Mouse (Mus musculus): ENCODE measurements around the gene Nsf. TPM values are rescaled to one million over a fixed set of nuclear protein-coding genes. Genes with fewer than 3 reads are reported as not detected.

Nsf gene
- total and polyA plus RNA-seq, 3 experiments, result 16.5 to 28.7 (median 26.9) TPM

- H3K27me3 ChIP-seq (ENCODE audit: control insufficient read depth, insufficient read depth, low read length), result no peaks in the 10 kb centered on the region
- H3K36me3 ChIP-seq (ENCODE audit: control insufficient read depth, insufficient read depth, low read length), result no peaks in the 10 kb centered on the region
- no peaks in the 10 kb centered on the region for H3K79me2 ChIP-seq (replicated peaks; ENCODE audit: control insufficient read depth, insufficient read depth, low read length)
- DNase-seq, result no peak
- H3K9ac ChIP-seq (ENCODE audit: low read depth, low read length), result no peak overlapping the region
- no peak overlapping the region for H3K4me3 ChIP-seq
- no peaks in the 10 kb centered on the region for H3K4me1 ChIP-seq (ENCODE audit: control insufficient read depth, insufficient read depth, low read length)
- intact Hi-C loops (cut with DNase I), result no loop called here
- TF ChIP-seq EP300 (IDR thresholded peaks at IDR 0.05; ENCODE audit: insufficient read depth, low read depth, low read length) (no peak), CTCF (IDR thresholded peaks at IDR 0.05) (no peak), POLR2A (IDR thresholded peaks at IDR 0.05; ENCODE audit: insufficient read depth, low read depth, low read length) (no peak)
- no peak overlapping the region for H3K27ac ChIP-seq
- WGBS, result 95% methylated on average over 7 of the region's 7 CpGs
Measured at GRCm38 (mm10) chr11:103828866-103829265, 125.0 kb downstream of the Nsf start.

DNA sequence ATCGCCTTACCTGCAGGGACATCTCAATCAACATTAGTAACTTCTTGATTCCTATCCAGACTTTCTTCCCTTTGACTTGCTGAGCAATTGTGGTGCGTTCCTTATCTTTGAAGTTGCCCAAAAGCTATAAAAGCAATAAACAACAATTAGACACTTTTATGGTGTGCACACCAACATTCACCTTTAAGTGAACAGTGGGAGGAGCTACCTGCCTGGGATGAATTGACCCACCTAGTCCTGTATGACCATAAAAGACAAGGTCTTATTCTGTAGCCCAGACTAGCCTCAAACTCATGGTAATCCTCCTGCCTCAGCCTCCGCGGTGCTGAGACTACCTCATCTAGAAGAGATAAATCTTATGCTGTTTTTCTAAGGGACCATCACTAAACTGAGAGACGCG is 126.7 kb downstream of the Nsf start:
- no peak overlapping the region for H3K9ac ChIP-seq (ENCODE audit: low read depth, low read length)
- 95% methylated on average over 6 of the region's 6 CpGs for WGBS
- H3K27ac ChIP-seq, result no peak overlapping the region
- intact Hi-C loops (cut with DNase I), result no loop called here
- DNase-seq, result no peak
- TF ChIP-seq POLR2A (IDR thresholded peaks at IDR 0.05; ENCODE audit: insufficient read depth, low read depth, low read length) (no peak), CTCF (IDR thresholded peaks at IDR 0.05) (no peak), EP300 (IDR thresholded peaks at IDR 0.05; ENCODE audit: insufficient read depth, low read depth, low read length) (no peak)
- H3K36me3 ChIP-seq (ENCODE audit: control insufficient read depth, insufficient read depth, low read length), result no peaks in the 10 kb centered on the region
- H3K4me3 ChIP-seq, result no peak overlapping the region
- H3K27me3 ChIP-seq (ENCODE audit: control insufficient read depth, insufficient read depth, low read length), result no peaks in the 10 kb centered on the region
- H3K4me1 ChIP-seq (ENCODE audit: control insufficient read depth, insufficient read depth, low read length), result no peaks in the 10 kb centered on the region
- H3K79me2 ChIP-seq (replicated peaks; ENCODE audit: control insufficient read depth, insufficient read depth, low read length), result no peaks in the 10 kb centered on the region

DNA sequence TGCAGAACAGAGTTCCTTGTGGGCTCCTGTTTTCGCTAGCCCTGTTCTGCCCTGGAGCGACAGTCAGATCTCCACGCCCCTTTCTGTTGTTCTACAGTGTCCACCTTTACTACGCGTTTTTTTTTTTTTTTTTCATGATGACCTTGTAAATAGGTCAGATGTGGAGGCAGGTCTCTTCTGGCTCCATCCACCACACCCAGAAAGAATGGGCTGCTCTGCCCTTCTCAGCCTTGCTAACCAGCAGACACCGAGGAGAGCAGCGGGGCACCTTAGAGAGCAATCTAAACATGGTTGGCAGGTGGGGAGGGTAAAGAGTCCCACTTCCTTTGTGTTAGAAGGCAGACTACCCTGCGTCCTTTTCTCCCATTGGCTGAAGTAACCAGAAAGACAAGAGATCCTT is 137.1 kb downstream of the Nsf start:
- Histone ChIP-seq H3K27me3 (ENCODE audit: control insufficient read depth, insufficient read depth, low read length) (no peaks in the 10 kb centered on the region), H3K79me2 (replicated peaks; ENCODE audit: control insufficient read depth, insufficient read depth, low read length) (no peaks in the 10 kb centered on the region), H3K4me3 (no peak overlapping the region), H3K4me1 (ENCODE audit: control insufficient read depth, insufficient read depth, low read length) (no peaks in the 10 kb centered on the region), H3K36me3 (ENCODE audit: control insufficient read depth, insufficient read depth, low read length) (no peaks in the 10 kb centered on the region), H3K9ac (ENCODE audit: low read depth, low read length) (no peak overlapping the region), H3K27ac (no peak overlapping the region)
- WGBS, result 85% methylated on average over 8 of the region's 8 CpGs
- no peak for DNase-seq
- TF ChIP-seq EP300 (IDR thresholded peaks at IDR 0.05; ENCODE audit: insufficient read depth, low read depth, low read length) (no peak), POLR2A (IDR thresholded peaks at IDR 0.05; ENCODE audit: insufficient read depth, low read depth, low read length) (no peak), CTCF (IDR thresholded peaks at IDR 0.05) (no peak)
- intact Hi-C loops (cut with DNase I), result no loop called here

DNA sequence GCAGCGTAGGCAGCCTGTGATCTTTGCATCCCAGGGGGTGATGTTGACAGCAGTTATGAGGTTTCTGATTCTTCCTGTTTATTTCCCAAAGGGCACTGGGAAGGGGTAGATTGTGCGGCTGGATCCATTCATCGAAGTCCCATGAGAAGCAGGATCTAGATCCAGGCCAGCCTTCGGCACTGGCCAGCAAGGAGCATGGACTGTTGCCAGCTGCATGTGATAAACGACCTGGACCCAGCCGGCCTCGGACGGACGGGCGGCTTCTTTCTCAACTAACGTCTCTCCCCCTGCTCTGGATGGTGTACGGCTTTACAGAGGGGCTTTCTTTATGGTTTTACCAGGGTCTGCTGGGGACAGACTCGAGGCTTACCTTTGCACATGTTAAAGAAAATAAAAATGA is 137.9 kb downstream of the Nsf start:
- H3K4me3 ChIP-seq, result no peak overlapping the region
- H3K4me1 ChIP-seq (ENCODE audit: control insufficient read depth, insufficient read depth, low read length), result no peaks in the 10 kb centered on the region
- H3K36me3 ChIP-seq (ENCODE audit: control insufficient read depth, insufficient read depth, low read length), result no peaks in the 10 kb centered on the region
- no peak overlapping the region for H3K27ac ChIP-seq
- H3K27me3 ChIP-seq (ENCODE audit: control insufficient read depth, insufficient read depth, low read length), result peaks cover 4% of the 10 kb centered on the region; the same call in 1 of the 2 replicates
- DNase-seq, result peak in 1 of 2 experiments; percentile 11
- TF ChIP-seq EP300 (IDR thresholded peaks at IDR 0.05; ENCODE audit: insufficient read depth, low read depth, low read length) (no peak), CTCF (IDR thresholded peaks at IDR 0.05) (no peak), POLR2A (IDR thresholded peaks at IDR 0.05; ENCODE audit: insufficient read depth, low read depth, low read length) (no peak)
- intact Hi-C loops (cut with DNase I), result no loop called here
- no peak overlapping the region for H3K9ac ChIP-seq (ENCODE audit: low read depth, low read length)
- H3K79me2 ChIP-seq (replicated peaks; ENCODE audit: control insufficient read depth, insufficient read depth, low read length), result no peaks in the 10 kb centered on the region
- 28% methylated on average over 13 of the region's 13 CpGs for WGBS

DNA sequence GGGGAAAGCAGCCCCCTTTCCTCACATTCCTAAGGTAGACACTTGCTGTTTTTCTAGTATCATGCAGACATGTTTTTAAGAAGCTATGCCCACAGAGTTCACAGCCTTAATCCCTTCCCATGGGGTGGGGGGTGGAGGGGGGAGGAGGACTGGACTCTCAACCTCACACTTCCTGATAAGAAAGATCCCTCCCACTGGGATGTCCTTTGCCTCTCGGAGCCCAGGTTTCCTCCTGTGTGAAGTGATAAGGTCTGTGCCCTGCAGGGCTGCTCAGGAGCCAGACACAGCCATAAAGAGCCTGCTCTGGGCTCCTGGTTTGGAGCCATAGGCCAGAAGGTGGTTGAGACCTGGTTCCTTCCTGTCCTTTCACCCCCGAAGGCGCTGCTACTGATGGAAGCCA is 139.0 kb downstream of the Nsf start:
- no peak overlapping the region for H3K27ac ChIP-seq
- no peaks in the 10 kb centered on the region for H3K36me3 ChIP-seq (ENCODE audit: control insufficient read depth, insufficient read depth, low read length)
- 23% methylated on average over 3 of the region's 3 CpGs for WGBS
- no peak overlapping the region for H3K4me3 ChIP-seq
- no peak for DNase-seq
- H3K79me2 ChIP-seq (replicated peaks; ENCODE audit: control insufficient read depth, insufficient read depth, low read length), result no peaks in the 10 kb centered on the region
- H3K9ac ChIP-seq (ENCODE audit: low read depth, low read length), result no peak overlapping the region
- H3K4me1 ChIP-seq (ENCODE audit: control insufficient read depth, insufficient read depth, low read length), result no peaks in the 10 kb centered on the region
- intact Hi-C loops (cut with DNase I), result no loop called here
- TF ChIP-seq CTCF (IDR thresholded peaks at IDR 0.05) (no peak), EP300 (IDR thresholded peaks at IDR 0.05; ENCODE audit: insufficient read depth, low read depth, low read length) (no peak), POLR2A (IDR thresholded peaks at IDR 0.05; ENCODE audit: insufficient read depth, low read depth, low read length) (no peak)
- peaks cover 9% of the 10 kb centered on the region for H3K27me3 ChIP-seq (ENCODE audit: control insufficient read depth, insufficient read depth, low read length)

GRCm38 (mm10) chr11:103811246-103811645 is 142.6 kb downstream of the Nsf start:
- H3K27me3 ChIP-seq (ENCODE audit: control insufficient read depth, insufficient read depth, low read length), result peaks cover 14% of the 10 kb centered on the region
- TF ChIP-seq POLR2A (IDR thresholded peaks at IDR 0.05; ENCODE audit: insufficient read depth, low read depth, low read length) (no peak), EP300 (IDR thresholded peaks at IDR 0.05; ENCODE audit: insufficient read depth, low read depth, low read length) (no peak), CTCF (IDR thresholded peaks at IDR 0.05) (no peak)
- H3K9ac ChIP-seq (ENCODE audit: low read depth, low read length), result no peak overlapping the region
- no peak for DNase-seq
- H3K27ac ChIP-seq, result no peak overlapping the region
- no peaks in the 10 kb centered on the region for H3K36me3 ChIP-seq (ENCODE audit: control insufficient read depth, insufficient read depth, low read length)
- no peak overlapping the region for H3K4me3 ChIP-seq
- no peaks in the 10 kb centered on the region for H3K79me2 ChIP-seq (replicated peaks; ENCODE audit: control insufficient read depth, insufficient read depth, low read length)
- intact Hi-C loops (cut with DNase I), result no loop called here
- 82% methylated on average over 25 of the region's 25 CpGs for WGBS
- peaks cover 2% of the 10 kb centered on the region; the same call in 1 of the 2 replicates for H3K4me1 ChIP-seq (ENCODE audit: control insufficient read depth, insufficient read depth, low read length)
